Mouse (Mus musculus): ENCODE measurements at regions not wholly inside any gene's neighbourhood (a gene's known extent, or its start where the extent isn't known, plus 50 kb on each side); places are given as distances from the start of the nearest gene placed in this dataset.
A peak's percentile ranks its signal among the peaks of the same experiment; 100 is the strongest.

DNA sequence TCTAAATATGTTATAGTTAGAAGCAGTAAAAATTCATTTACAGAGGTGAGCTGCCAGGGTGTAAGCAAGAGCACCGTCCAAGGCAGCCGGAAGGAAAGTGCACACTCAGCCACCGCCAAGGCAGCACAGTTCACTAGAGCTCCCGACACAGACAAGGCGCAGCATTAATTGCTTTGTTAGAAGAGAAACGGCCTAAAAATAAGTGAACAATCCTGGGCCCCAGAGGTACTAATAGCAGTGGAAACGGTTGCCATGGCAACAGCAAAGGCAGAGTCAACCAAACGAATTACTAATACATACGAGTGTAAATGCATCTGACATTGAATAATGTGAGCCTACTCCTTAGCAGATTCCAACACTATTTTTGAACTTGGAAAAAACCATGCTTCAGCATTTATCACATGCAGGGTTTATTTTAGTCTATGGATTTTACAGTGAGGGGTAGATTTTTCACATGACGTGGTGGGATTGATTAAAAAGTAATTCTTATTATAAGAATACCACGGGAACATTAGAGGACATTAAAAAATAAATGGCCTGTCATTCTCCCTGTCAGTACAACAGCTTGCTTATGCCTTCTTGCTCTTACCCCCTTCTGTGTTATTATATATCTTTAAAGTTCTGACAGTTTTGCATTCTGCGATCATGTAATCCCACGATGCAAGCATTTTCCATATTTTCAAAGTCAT is 62.5 kb downstream of the Cavin4 start:
- peak; percentile 16 to 70 for DNase-seq (ENCODE audit: low spot score in 2 of 2)

DNA sequence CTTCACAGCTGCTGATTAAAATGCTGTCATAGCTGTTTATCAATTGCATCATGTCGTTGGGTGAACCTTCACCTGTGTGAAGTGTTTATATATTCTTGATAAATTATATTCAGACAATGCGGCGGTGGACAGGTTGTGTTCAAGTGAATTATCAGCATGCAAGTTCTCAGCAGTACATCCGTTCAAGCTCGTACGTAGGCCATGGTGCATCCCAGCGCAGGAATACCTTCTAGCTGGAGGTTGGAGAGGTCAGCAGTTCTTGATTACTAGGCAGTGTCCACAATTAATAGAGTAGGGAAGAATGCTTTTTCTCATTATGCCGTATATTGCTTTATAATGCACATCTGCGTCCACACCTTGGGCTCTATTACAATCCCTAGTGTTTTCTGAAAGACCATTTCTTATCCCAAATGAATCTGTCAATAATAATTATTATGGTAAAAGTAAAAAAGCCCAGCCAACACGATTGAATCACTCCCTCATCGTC is 63.1 kb downstream of the Cavin4 start:
- no peak for DNase-seq (ENCODE audit: low spot score in 2 of 2)

DNA sequence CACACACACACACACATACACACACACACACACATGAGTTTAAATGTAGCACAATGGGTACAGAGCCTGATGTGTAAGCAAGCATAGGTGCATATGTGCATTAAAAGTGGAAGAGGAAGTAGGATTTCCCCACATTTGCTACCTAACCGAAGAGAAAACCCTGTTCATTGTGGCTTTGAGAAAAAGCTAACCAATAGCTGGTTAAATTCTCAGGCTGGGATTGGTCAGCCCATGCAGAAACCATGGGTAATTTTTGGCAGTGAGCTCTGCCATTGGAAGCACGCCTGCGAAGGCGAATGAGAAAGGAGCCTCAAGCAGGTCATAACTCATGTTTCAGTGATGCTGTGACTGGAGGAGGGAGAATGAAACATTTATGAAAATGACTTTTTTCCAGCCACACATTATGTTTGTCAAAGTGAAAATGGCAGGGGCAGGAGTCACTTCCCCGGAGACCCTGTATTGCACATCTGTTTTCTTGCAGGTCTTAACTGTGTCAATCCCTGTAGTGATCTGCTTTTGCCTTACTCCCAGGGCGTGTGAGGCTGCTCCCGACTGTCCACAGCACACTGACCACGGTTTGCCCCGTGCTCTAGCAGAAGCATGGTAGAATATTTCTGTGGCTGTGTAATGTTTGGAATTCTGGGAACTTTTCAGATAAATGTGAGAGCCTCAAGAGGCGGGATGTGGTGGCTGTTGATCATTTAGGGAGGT is 71.7 kb downstream of the Cavin4 start:
- no peak for DNase-seq (ENCODE audit: low spot score in 2 of 2)

DNA sequence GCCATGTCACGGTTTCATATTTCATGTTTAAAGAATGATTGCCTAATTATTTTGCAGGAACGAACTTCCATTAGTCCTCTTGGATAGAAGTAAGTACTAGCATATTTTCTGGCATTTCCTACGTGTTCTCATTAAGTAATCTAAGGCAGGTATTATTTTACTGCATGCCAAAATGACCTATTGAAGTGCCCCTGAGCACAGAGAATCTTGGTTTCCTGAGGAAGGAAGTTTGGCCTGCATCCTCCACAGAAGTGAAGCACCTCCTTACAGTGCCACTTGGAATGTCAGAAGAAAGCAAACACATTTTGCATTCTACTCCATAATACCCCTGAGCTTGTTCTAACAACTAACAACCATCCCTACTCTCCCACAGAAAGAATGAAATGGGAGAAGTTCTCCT is 82.9 kb downstream of the Cavin4 start:
- DNase-seq (ENCODE audit: low spot score in 2 of 2), result no peak

DNA sequence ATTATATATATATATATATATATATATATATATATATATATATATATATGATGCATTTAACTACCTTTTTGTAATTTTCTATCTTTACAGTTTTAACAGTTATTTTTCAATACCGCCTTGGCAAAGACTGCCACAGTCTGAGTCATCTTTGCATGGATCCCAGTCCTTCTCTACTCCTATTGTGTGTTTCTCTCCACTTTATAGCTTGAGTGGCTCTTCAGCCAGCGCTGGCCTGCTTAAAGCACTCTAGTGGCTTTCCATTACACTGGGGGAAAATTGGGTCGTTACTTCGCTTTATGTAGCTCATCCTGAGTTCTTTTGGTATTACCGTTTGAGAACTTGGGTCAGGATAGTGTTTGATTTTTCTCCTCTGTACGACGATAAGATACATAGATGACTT is 86.3 kb downstream of the Cavin4 start:
- DNase-seq (ENCODE audit: low spot score in 2 of 2), result no peak

DNA sequence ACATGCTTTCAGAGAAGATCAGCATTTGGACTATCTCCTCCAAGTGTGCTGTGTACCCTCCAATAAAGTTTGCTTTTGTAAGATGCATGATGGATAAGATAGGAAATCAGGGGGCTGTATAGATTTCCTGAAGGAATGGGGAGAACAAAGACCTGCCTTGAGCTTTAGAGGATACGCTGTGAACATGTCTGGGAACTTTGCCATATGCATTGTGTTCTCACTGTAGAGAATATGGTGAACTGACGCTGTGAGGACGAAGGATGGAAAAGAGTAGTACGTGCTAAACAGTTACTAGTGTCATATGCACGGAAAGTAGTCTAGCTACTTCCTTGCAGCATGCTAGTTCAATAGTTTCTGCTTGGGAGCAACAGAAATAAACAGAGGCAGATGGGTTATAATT is 86.8 kb downstream of the Cavin4 start:
- no peak for DNase-seq (ENCODE audit: low spot score in 2 of 2)

DNA sequence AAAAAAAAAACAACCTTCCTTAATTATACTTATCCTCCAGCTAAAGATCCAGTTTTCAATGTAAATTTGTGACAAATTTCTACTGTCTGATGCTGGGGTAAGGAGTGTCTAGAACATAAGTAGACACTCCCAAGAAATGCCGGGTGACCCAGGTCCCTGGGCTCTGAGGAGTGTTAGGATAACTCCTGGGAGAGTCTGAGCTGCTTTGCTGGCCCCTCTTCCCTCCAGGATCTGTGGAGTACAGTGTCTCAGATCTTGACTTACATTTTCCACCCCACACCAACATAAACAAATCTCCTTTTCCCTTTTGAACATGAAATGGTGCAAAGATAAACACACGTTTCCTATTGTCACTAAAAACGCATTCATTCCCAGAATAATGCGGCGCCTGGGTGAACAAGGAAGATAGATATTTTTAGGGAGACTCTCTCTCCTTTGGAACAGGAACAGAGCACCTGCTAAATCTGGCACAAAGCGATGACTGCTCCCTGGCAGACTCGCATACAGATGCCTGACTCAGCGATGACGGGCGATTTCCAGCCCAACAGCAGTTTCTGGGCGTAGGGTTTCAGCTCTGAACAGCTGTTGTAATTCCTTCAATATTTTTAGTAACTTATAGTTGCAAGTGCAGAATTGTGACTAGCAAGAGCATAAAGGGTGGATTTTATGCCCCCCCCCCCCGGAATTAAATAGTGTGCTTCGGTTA is 91.3 kb downstream of the Cavin4 start:
- DNase-seq (ENCODE audit: low spot score in 2 of 2), result peak; percentile 34 to 81

DNA sequence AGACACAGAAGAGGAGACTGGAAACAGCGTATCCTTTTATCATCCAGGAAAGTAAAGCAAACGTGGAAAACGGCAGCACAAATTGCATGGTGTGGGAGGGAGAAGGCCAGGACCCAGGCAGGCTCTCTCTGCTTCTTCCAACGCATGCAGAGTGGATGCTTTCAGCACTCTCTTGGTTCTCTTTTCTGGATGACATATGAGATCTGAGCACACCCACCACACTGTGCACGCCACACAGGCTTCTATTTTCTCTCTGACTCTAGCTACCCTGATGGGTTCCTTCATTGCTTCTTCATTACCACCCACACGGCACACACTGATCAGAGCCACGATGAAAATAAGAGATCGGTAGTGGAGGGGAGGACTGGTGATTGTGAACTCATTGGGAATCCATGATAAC is 97.3 kb downstream of the Cavin4 start:
- no peak for DNase-seq (ENCODE audit: low spot score in 2 of 2)

DNA sequence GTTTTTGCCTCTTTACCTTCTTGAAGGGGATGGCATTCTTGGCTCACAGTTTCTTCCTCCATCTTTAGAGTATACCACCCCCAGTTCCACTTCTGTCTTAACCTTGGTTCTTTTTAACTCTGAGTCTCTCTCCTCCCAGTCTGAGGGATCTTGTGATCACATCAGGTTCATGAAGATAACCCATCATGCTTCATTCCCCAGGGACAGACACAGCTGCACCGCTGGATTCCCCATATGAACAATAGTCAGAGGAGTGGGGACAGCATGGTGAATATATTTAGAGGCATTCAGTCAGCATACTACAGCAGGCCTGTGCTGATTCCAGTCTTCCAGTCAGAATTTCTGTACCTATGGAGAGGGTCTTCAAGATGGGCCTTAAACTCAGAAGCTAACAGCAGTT is 103.1 kb downstream of the Cavin4 start:
- DNase-seq (ENCODE audit: low spot score in 2 of 2), result no peak

DNA sequence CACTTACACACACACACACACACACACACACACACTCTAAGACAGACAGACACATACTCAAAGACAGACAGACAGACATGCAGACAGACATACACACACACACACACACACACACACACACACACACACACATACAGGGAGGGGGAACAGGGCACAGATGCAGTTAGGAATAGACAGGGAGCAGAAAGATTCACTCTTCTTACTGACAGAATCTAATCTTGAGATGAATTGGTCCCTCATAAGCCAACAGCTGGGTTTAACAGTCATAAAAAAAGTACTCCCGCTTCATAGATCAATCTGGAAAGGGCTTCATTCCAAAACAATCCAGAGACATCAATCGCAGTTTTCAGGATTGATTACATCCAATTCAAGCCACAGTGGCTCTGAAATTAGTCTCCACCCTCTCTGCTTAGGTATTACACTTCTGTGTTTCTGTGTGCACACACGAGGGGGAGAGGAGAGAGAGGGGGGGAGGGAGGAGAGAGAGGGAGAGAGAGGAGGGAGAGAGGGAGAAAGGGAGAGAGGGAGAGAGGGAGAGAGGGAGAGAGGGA is 107.2 kb downstream of the Cavin4 start:
- DNase-seq (ENCODE audit: low spot score in 2 of 2), result no peak

DNA sequence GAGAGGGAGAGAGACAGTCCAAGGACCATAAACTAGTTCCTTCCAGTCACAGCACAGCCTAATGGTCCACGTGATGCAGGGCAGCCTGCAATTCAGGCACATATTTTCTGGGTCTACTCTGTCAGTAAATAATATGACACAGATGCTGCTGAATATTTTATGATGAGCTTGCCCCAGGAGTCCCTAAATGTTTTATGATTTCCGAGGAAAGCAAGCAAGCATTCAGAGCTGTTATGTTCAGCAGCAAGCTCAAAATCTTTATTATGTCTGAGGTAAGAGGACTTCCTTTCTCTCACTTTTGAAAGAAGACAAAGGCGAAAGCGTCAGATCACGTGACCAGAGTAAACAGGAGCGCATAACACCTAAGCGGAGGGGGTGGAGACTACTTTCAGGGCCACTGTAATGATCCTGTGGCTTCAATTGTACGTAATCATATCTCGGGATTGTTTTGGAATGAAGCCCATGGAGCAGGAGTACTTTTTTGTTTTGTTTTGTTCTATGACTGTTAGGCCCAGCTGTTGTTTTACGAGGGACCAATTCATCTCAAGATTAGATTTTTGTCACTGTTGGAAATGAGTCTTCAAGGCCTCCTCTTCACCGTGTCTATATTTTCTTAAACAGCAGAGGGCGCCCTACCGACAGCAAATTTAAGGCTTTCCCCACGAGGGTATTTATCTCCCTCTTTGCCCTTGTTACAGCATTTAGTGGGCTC is 107.8 kb downstream of the Cavin4 start:
- peak in 1 of 2 experiments; percentile 15 for DNase-seq (ENCODE audit: low spot score in 2 of 2)

DNA sequence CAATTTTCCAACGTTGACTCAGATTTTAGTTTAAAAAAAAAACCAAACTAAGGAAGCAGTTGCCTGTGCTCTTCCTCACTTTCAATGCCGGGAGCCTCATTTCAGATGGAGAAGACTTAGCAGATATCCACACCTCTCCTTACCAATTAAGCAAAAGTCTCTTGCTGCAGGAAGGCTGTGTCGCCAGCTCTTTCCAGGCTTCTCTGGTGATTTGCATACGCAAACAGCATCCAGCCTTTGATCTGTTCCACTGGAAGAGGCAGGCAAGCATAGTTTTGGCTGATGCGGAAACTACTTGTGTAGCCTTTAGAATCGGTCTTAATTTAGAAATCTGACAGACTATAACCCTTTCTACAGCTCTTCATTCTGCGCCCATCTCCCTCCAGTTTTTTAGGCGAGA is 108.5 kb downstream of the Cavin4 start:
- DNase-seq (ENCODE audit: low spot score in 2 of 2), result no peak

DNA sequence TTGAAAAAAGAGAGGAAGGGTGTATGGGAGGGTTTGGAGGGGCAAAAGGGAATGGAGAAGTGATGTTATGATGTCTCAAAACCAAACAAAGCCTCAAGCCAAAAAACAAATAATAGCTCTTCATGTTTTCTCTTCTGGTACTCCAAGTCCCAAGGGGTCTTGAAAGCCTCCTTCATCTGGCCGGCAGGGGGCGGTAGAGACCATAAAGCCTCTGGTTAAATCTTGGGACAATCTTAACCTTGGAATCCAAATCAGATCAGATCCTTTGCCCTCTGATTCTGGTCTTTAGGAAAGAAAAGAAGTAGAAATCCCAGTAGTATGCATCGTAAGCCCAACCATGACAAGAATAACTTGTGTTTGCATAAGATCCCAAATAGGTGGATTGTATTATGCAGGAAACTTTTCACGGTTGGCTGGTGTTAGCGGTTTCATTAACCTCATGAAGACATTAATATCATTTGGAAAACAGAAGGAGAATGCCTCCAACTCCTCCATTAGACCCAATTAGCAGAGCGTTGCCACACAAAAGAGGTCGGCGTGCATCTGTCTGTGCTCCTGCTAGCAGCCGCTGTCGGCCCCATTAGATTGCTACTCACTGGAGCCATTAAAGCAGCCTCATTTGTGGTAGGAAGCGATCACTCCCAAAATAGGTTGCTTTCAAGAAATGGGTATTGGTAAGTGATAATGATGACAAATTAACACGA is 116.0 kb downstream of the Cavin4 start:
- DNase-seq (ENCODE audit: low spot score in 2 of 2), result peak in 1 of 2 experiments; percentile 67

DNA sequence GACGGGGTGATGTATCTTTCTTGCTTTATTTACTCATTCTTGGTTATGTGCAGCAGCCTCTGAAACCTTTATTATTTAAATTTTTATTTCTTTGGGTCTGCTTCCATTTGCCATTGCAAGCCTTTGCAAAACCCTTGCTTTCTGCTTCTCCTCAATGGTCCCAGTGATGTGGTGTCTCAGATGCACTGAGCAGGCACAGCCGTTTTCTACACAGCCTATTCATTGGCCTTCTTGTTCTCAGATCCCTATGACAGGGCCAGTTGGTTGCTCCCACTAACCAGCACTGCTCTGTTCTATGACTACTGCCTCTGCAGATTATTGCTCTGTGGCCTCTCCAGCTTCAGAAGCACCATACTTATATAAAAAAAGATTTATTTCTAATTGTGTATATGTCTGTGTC is 116.6 kb downstream of the Cavin4 start:
- DNase-seq (ENCODE audit: low spot score in 2 of 2), result no peak

DNA sequence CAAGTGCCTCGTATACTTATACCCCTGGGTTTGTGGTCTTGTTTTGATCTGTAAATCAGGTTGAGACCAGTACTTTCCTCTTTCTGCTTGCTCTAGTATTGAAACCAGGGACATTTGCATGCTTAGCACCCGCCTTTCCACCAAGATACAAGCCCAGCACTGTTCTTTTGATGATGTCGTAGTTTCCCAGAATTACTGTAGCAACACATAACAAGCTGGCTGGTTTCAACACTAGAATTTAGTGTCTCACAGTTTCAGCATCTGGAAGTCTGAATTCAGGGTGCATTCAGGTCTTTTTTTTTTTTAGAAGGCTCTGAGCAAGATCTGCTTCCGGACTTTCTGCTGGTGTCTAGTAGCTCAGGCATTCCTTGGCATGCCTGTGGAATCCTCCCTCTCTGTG is 117.8 kb downstream of the Cavin4 start:
- DNase-seq (ENCODE audit: low spot score in 2 of 2), result no peak

DNA sequence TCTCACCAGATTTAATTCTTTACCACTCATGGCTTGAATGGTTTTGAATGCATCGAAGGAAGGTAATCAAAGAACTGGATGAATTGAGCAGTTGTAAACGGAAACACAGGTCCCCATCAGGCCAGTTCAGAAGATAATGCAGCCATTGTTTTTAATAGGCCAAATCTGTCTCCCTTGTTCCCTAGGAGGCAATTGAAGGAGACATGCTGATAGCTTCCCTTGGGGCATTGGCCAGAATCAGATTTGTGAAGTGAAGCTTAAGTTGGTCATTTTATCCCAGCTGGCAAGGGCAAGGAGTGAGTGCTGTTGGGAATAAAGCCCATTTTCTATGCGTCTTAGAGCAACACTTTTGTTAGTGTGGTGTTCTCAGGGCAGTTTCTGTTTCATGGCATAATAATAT is 119.4 kb downstream of the Cavin4 start:
- DNase-seq (ENCODE audit: low spot score in 2 of 2), result no peak

DNA sequence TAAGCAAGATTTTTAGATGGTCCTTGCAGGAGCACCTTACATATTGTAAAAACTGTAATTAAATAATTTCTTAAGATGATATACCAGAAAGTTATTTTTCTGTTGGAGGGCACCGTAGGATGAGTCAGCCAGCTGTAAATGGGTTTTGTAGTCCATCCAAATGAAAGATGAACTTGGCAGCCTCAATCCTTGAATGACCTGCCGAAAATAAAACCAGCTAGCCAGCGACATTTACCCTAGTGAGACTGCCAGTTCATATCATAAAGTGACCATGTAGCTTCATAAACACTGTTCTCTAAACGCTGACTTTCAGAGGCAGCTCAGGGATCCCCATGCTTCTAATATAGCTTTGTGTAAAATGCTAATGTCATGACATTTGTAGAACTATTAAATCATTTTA is 127.8 kb downstream of the Cavin4 start:
- DNase-seq (ENCODE audit: low spot score in 2 of 2), result no peak

DNA sequence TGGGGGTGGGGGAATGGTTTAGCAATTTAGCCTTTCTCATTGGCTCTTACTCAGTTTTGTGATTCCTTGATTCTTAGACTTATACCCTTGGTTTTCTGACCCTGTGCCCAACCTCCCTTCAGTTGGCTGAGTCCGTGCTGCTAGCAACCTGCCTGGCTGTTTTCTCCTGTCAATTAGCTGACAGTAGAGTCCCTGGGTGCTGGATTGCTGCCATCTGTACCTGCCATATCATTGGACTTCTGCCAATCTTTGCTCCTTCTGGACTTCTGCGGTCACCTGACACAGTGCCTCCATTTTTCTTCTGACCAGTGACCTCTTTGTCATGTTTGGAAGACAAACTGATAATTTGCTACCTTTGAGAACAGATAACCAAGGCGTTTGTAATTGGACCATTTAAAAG is 140.5 kb downstream of the Cavin4 start:
- no peak for DNase-seq (ENCODE audit: low spot score in 2 of 2)

DNA sequence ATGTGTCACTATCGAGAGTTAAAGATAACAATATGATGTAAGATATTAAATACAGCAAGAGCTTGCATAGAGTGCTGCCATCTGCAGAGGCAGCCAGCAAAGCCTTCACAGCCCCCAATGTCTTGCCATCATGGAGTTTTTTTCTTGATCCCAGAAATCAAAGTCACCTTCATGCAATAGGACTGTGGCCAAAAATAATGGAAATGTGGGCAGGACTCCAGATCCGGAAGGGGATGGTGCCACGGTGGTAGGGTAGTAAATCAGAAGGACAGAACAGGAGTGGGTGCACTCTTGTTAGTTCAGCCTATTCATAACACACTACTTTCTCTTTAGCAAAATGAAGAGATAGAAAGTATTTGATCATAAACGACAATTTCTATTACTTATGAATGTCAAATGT is 145.3 kb downstream of the Cavin4 start:
- no peak for DNase-seq (ENCODE audit: low spot score in 2 of 2)

DNA sequence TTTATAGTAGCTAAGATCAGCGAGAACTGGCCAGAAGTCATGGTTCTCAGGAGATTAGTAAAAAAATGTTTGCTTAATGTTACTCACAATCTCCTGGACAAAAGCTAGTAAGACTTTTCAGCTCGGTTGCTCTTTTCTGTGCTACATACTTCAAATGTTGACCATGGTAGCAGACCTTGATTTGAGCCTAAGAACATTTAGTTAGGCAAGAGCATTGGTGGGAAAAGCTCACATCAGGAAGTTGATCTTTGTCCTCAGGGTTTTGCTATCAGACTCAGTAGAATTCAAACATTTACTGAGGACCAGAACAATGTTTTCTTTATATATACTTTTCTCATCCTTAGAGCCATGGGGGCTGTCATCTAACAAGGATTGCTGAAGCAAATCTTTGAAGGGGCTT is 170.4 kb downstream of the Cavin4 start:
- DNase-seq (ENCODE audit: low spot score in 2 of 2), result no peak

DNA sequence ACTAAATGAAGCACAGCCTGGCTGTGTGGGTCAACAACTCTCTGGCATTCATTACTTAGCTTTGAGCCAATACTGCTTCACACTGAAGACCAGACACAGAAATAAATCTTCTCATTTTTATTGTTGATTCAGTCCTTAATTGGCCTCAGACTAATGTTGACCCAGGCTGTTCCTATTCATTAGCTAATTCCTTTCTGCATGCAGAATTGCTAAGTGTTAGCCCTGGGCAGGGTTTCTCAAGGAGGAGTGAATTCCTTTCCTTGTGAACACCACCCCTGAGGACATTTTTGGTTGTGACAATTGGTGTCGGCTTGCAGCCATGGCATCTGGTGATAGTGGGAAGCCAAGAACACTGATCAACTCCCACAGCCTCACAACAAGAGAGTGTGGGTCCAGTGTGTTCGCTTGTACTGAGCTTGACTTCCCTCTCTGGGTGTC is 179.5 kb downstream of the Cavin4 start:
- no peak for DNase-seq (ENCODE audit: low spot score in 2 of 2)
